In genomic region chr11:107027431-107028274, GRCm38 (mm10) we compare ENCODE assay signal across 8 mouse cellular contexts. TPM values are rescaled to one million over a fixed set of nuclear protein-coding genes. Genes with fewer than 3 reads are reported as not detected.
DNase-seq lines count a peak whose midpoint lies in the region; ATAC-seq and TF ChIP-seq lines count a peak whose summit lies in the region.

No protein-coding gene starts in this region.

- ATAC-seq in inflammation-experienced regulatory T-cells, adult 6 months = peak; percentile 75

- peak overlapping the region; percentile 74 for H3K4me3 ChIP-seq in midbrain, embryonic 10.5 days
- H3K4me3 ChIP-seq in small intestine, adult 2 months (ENCODE audit: low read depth, low read length) = peak overlapping the region; percentile 84

- peak overlapping the region; percentile 91 for H3K27ac ChIP-seq in midbrain, embryonic 10.5 days (replicated peaks)
- peak overlapping the region; percentile 63 for H3K27ac ChIP-seq in small intestine, adult 2 months (ENCODE audit: insufficient read depth, low read depth, low read length)

- TF ChIP-seq POLR2A in small intestine, adult 2 months (IDR thresholded peaks at IDR 0.05; ENCODE audit: low read depth, low read length) = peak; percentile 40; the same call in 1 of the 2 replicates

- under 1% methylated on average over 107 of the region's 107 CpGs for WGBS in midbrain, embryonic 10.5 days
- under 1% methylated on average over 107 of the region's 107 CpGs for whole genome bisulfite sequencing in small intestine, adult 2 months

- intact Hi-C loops in left cerebral cortex, postnatal 36 days (cut with DNase I) = no loop called here

- no peak for TF ChIP-seq CTCF in small intestine, adult 2 months (IDR thresholded peaks at IDR 0.05; ENCODE audit: extremely low read depth, insufficient read length, insufficient replicate concordance, low read depth, low read length)

- H3K9me3 ChIP-seq in midbrain, embryonic 10.5 days (replicated peaks) = no peaks in the 10 kb centered on the region

- H3K27me3 ChIP-seq in midbrain, embryonic 10.5 days (ENCODE audit: low read depth, poor library complexity, severe bottlenecking) = peaks cover 54% of the 10 kb centered on the region
- H3K27me3 ChIP-seq in small intestine, adult 2 months (ENCODE audit: control insufficient read depth, insufficient read depth, low read length) = peaks cover 6% of the 10 kb centered on the region; the same call in 1 of the 2 replicates

- no peaks in the 10 kb centered on the region for H3K36me3 ChIP-seq in midbrain, embryonic 10.5 days
- no peaks in the 10 kb centered on the region for H3K36me3 ChIP-seq in small intestine, adult 2 months (ENCODE audit: control insufficient read depth, insufficient read depth, low read length)

- DNase-seq in layer of hippocampus, adult 11-12 months (ENCODE audit: low spot score) = peak; percentile 87
- DNase-seq in layer of hippocampus, adult 9-10 months (ENCODE audit: low spot score) = no peak
- DNase-seq in embryo, embryonic 10 days (ENCODE audit: low spot score) = peak; percentile 90
- peak; percentile 87 for DNase-seq in gastrocnemius, postnatal 10 days
- DNase-seq in left cerebral cortex, postnatal 36 days (ENCODE audit: low spot score in 2 of 2) = peak; percentile 88 to 92
- DNase-seq in midbrain, embryonic 10.5 days (ENCODE audit: low spot score) = peak; percentile 87

- peaks cover 65% of the 10 kb centered on the region for H3K4me1 ChIP-seq in midbrain, embryonic 10.5 days
- peaks cover 11% of the 10 kb centered on the region for H3K4me1 ChIP-seq in small intestine, adult 2 months (ENCODE audit: control insufficient read depth, insufficient read depth, insufficient read length, low read length)

RNA-seq across cellular contexts. Expression of gene 1810010H24Rik, which starts 2.2 kb away (rescaled TPM):
- 1 to 10 TPM; 2.5 to 3.0 TPM for total RNA-seq in gastrocnemius, postnatal 10 days (2021)
- polyA plus RNA-seq in inflammation-experienced regulatory T-cells, adult 6 months (2017; shearing (Covaris generic)) = 1 to 10 TPM in 1 of 3 experiments, under 1 TPM in 2; 0.75 to 1.1 (median 0.88) TPM
- total RNA-seq in left cerebral cortex, postnatal 36 days (2021) = 1 to 10 TPM; 3.7 to 4.0 TPM
- 2.0 and 3.2 TPM in 2 replicates for polyA plus RNA-seq in midbrain, embryonic 10.5 days (2016; fragmentation: Nextera tagmentation; extraction: Ambion mirVana)
- 1.3 and 2.7 TPM in 2 replicates for polyA plus RNA-seq in small intestine, adult 2 months (2012; rRNA removed)

RNA-seq across cellular contexts. Expression of gene Kpna2, which starts 28.3 kb away (rescaled TPM):
- total RNA-seq in gastrocnemius, postnatal 10 days (2021) = 10 to 100 TPM; 24.1 to 27.6 TPM
- polyA plus RNA-seq in inflammation-experienced regulatory T-cells, adult 6 months (2017; shearing (Covaris generic)) = 100 to 1,000 TPM; 112 to 274 (median 131) TPM
- total RNA-seq in left cerebral cortex, postnatal 36 days (2021) = 10 to 100 TPM; 23.0 to 34.0 TPM
- 746 and 771 TPM in 2 replicates for polyA plus RNA-seq in midbrain, embryonic 10.5 days (2016; fragmentation: Nextera tagmentation; extraction: Ambion mirVana)
- 11.9 and 15.2 TPM in 2 replicates for polyA plus RNA-seq in small intestine, adult 2 months (2012; rRNA removed)
